Mouse (Mus musculus) E14TG2a.4 (cell line): Measurements from ENCODE around the gene Hspg2.

Source experiments
- CTCF ChIP-seq: conservative IDR thresholded peaks from 2 replicates; pipeline ENCODE4 v1.5.1; 2014; ENCODE audit warnings: low read length
- NANOG ChIP-seq: IDR thresholded peaks from 2 replicates; pipeline ENCODE4 v1.6.1; 2014; ENCODE audit warnings: borderline replicate concordance, low read length, mixed read lengths
- POU5F1 ChIP-seq: IDR thresholded peaks from 2 replicates; pipeline ENCODE4 v1.6.1; 2014; ENCODE audit warnings: low read length, borderline replicate concordance

DNA sequence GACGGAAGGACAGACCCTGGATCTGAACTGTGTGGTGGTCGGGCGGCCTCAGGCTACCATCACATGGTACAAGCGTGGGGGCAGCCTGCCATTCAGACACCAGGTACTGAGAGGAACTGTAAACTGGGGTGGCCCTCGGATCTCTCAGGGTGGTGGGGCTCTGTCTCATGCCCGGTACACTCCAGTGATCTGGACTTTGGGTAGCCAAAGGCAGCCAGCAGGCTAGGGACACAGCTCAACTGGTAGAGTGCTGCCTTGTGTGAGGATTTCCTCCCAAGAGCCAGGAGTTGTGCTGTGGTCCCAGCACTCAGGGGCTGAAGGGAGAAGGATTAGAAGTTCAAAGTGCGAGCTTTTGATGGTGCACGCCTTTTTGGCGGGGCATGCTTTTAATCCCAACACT lies 77.0 kb downstream of the Hspg2 start:
- TF ChIP-seq POU5F1: no peak
- TF ChIP-seq CTCF: no peak
- no peak for TF ChIP-seq NANOG
